Mouse (Mus musculus) retina, embryonic 14.5 days (tissue): ENCODE measurements around the gene Fam240b.
A peak's percentile ranks its signal among the peaks of the same experiment; 100 is the strongest.

Experiments used
- DNase-seq: peaks from one replicate; pipeline ENCODE4 v3.0.0-alpha.2; 2015; ENCODE audit warnings: low spot score

Gene Fam240b

DNA sequence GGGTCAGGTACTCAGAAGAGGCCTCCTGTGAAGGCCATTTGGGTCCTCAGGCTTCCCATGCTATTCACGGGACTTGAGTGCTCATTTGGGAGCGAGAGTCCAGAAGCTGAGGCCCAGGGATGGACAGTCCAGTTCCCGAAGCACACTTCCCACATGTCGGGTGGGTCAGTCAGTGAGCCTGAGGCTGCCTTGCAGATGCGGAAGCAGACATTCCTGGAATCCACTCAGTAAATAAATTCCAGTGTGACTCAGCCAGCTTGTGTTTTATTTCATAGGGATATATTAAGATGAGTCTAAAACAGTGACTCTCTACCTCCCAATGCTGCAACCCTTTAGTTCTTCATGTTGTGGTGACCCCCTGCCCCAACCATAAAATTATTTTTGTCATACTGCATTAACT, 58.1 kb downstream of the Fam240b start:
- DNase-seq, result no peak

DNA sequence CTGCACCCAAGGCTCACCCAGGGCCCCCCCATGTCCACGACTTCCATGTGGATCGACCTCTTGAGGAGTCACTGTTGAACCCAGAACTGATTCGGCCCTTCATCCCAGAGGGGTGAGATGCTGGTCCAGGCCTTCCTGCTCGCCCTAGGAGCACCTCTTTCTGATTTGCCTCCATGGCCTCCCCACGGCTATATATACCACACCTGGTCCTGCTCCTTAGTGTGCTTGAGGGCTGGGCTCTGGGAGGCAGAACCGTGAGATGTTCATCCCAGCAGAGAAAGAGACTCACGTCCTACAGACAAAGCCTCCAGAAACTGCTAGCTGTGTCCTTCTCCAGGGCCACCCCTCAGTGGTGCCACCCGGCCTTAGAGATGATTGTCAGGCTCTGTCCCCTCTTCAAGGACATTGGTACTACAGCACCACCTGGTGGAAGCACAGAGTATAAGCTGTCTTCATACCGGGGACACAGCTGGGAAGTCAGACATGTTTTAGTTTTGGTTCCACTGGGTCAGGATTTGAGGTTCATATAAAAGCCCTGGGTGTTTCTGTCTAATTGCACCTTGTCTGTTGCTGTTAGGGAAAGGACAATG, 58.6 kb downstream of the Fam240b start:
- DNase-seq, result peak; percentile 85

DNA sequence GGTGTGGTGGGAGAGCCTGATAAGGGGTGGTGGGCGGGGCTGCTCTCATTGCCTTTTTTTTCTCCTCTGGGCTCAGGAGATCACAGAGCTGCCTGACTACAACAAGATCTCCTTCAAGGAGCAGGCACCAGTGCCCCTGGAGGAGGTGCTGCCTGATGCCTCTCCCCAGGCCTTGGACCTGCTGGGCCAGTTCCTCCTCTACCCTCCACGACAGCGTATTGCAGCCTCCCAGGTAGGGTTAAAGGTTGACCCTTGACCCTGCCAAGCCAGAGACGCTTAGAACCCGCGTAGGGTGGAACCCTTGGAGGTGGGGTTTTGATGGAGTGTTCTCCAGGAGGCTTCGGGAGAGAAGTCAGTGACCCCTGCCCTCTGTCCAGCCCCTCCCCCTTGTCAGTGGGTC, 59.8 kb downstream of the Fam240b start:
- DNase-seq, result no peak

DNA sequence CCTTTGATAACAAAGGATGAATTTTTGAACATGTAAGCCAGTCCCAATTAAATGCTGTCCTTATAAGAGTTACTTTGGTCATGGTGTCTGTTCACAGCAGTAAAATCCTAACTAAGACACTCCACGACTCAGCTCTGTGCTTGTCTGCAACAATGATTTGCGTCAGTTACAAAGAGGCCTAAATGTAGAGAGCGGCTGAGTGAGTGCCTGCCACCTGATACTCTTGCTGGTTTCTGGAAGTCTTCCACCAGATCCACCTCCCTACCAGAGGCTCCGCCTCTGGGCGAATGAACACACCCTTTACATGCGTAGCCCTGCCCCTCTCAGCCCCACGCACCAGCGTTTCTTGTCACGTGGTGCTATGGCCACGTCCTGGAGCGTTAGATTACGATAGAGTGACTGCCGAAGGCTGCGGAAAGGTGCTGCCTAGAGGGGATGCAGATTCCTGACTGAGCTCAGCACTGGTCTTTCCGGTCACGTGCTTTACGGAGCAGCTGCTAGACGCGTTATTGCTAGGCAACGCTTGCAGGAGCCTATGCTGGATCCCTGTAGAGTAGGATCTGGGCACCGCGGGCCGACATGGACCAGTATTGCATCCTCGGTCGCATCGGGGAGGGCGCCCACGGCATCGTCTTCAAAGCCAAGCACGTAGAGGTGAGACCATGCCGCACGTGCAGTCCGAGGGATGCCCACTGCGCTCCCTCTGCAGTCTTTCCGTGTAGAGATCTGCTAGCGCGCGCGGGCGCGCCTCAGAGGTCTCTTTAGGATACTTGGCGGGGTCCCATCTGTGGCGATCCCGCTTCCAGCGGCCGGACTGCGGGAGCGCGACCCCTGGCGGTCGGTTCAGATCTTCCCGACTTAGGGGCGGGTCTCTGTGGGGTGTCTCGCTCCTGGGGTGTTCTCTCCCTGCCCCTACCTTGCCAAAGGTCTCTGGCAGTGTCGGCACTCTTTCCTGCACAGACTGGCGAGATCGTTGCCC, 65.3 kb downstream of the Fam240b start, which contains the start of gene Cdk20:
Gene Cdk20, plus strand, starts transcription at position 298 of the 979 bp plus-strand sequence.
- DNase-seq, result peak; percentile 95
